ENCODE assay signal across 7 mouse cellular contexts in genomic region chr16:13448051-13448705, GRCm38 (mm10).
A peak's percentile ranks its signal among the peaks of the same experiment; 100 is the strongest.
DNase-seq lines count a peak whose midpoint lies in the region; ATAC-seq and TF ChIP-seq lines count a peak whose summit lies in the region.

No protein-coding gene starts in this region.

- H3K27me3 ChIP-seq in forebrain, embryonic 10.5 days (ENCODE audit: poor library complexity, severe bottlenecking), result peaks cover 97% of the 10 kb centered on the region
- H3K27me3 ChIP-seq in heart, postnatal 0 days (ENCODE audit: control insufficient read depth, insufficient read depth, low read length), result no peaks in the 10 kb centered on the region
- H3K27me3 ChIP-seq in limb, embryonic 10.5 days (ENCODE audit: low read depth, poor library complexity, severe bottlenecking), result peaks cover 77% of the 10 kb centered on the region
- peaks cover 44% of the 10 kb centered on the region for H3K27me3 ChIP-seq in midbrain, embryonic 13.5 days
- no peaks in the 10 kb centered on the region for H3K27me3 ChIP-seq in testis, adult 2 months (ENCODE audit: control insufficient read depth, insufficient read depth, low read length)

- peak; percentile 45 for ATAC-seq in heart, postnatal 0 days (ENCODE audit: insufficient read depth, low read depth)
- ATAC-seq in midbrain, embryonic 13.5 days, result peak; percentile 68

- under 1% methylated on average over 52 of the region's 52 CpGs for WGBS in forebrain, embryonic 10.5 days
- under 1% methylated on average over 46 of the region's 52 CpGs for WGBS in heart, postnatal 0 days
- under 1% methylated on average over 51 of the region's 52 CpGs for WGBS in limb, embryonic 10.5 days
- under 1% methylated on average over 52 of the region's 52 CpGs for WGBS in midbrain, embryonic 13.5 days

- TF ChIP-seq EP300 in heart, postnatal 0 days (IDR thresholded peaks at IDR 0.05; ENCODE audit: low read depth), result no peak

- no peaks in the 10 kb centered on the region for H3K9me3 ChIP-seq in ES-E14 (ENCODE audit: control insufficient read depth, insufficient read depth, low read depth, low read length)
- H3K9me3 ChIP-seq in forebrain, embryonic 10.5 days, result no peaks in the 10 kb centered on the region
- no peaks in the 10 kb centered on the region for H3K9me3 ChIP-seq in heart, postnatal 0 days (replicated peaks; ENCODE audit: control insufficient read depth, low read length)
- H3K9me3 ChIP-seq in limb, embryonic 10.5 days (replicated peaks), result no peaks in the 10 kb centered on the region
- no peaks in the 10 kb centered on the region for H3K9me3 ChIP-seq in midbrain, embryonic 13.5 days

- TF ChIP-seq POLR2A in testis, adult 2 months (IDR thresholded peaks at IDR 0.05; ENCODE audit: control insufficient read depth, low read depth, low read length), result no peak

- H3K4me1 ChIP-seq in ES-E14 (ENCODE audit: control insufficient read depth in 2 of 2, insufficient read depth in 2 of 2, low read length in 2 of 2, poor library complexity in 1 of 2), result peaks cover 0 to 9% of the 10 kb centered on the region in 2 experiments; a peak in 2 of 4 replicates
- H3K4me1 ChIP-seq in forebrain, embryonic 10.5 days, result peaks cover 56% of the 10 kb centered on the region
- H3K4me1 ChIP-seq in heart, postnatal 0 days (ENCODE audit: control insufficient read depth, insufficient read depth), result peaks cover 6% of the 10 kb centered on the region; the same call in 1 of the 2 replicates
- peaks cover 22% of the 10 kb centered on the region for H3K4me1 ChIP-seq in limb, embryonic 10.5 days
- peaks cover 53% of the 10 kb centered on the region for H3K4me1 ChIP-seq in midbrain, embryonic 13.5 days (replicated peaks)
- H3K4me1 ChIP-seq in testis, adult 2 months (ENCODE audit: control insufficient read depth, insufficient read depth, low read length), result peaks cover 9% of the 10 kb centered on the region

- peak overlapping the region; percentile 69 for H3K9ac ChIP-seq in ES-E14 (ENCODE audit: insufficient read depth, low read depth, low read length, poor library complexity, severe bottlenecking)
- H3K9ac ChIP-seq in heart, postnatal 0 days (replicated peaks; ENCODE audit: low read depth, low read length), result peak overlapping the region; percentile 70
- peak overlapping the region; percentile 85 for H3K9ac ChIP-seq in midbrain, embryonic 13.5 days (replicated peaks)

- peak overlapping the region; percentile 69 to 74 for H3K4me3 ChIP-seq in ES-E14 (ENCODE audit: insufficient read depth in 1 of 2, low read depth in 1 of 2, low read length in 2 of 2, poor library complexity in 1 of 2, severe bottlenecking in 1 of 2)
- H3K4me3 ChIP-seq in forebrain, embryonic 10.5 days, result peak overlapping the region; percentile 76
- peak overlapping the region; percentile 80 for H3K4me3 ChIP-seq in heart, postnatal 0 days (ENCODE audit: low read depth, low read length)
- peak overlapping the region; percentile 80 for H3K4me3 ChIP-seq in limb, embryonic 10.5 days
- H3K4me3 ChIP-seq in midbrain, embryonic 13.5 days (replicated peaks), result peak overlapping the region; percentile 76
- H3K4me3 ChIP-seq in testis, adult 2 months (ENCODE audit: control insufficient read depth, low read depth, low read length), result peak overlapping the region; percentile 84

- no peak overlapping the region for H3K27ac ChIP-seq in ES-E14 (ENCODE audit: insufficient read depth, low read depth, low read length, poor library complexity, severe bottlenecking)
- H3K27ac ChIP-seq in forebrain, embryonic 10.5 days, result peak overlapping the region; percentile 79
- peak overlapping the region; percentile 52 for H3K27ac ChIP-seq in heart, postnatal 0 days (ENCODE audit: low read depth)
- H3K27ac ChIP-seq in limb, embryonic 10.5 days, result peak overlapping the region; percentile 87
- H3K27ac ChIP-seq in midbrain, embryonic 13.5 days, result no peak overlapping the region
- no peak overlapping the region; the same call in 1 of the 2 replicates for H3K27ac ChIP-seq in testis, adult 2 months (ENCODE audit: control insufficient read depth, insufficient read depth, low read depth, low read length)

- no peak for TF ChIP-seq CTCF in heart, postnatal 0 days (IDR thresholded peaks at IDR 0.05; ENCODE audit: low read depth)
- no peak for TF ChIP-seq CTCF in testis, adult 2 months (IDR thresholded peaks at IDR 0.05; ENCODE audit: control insufficient read depth, insufficient read depth, insufficient replicate concordance, low read depth, low read length)

- in situ Hi-C loops in ES-E14 (cut with MboI; ENCODE audit: low sequenced_read_pairs in 2 of 2, unreplicated experiment in 2 of 2), result no loop called here

- no peak for DNase-seq in ES-E14 (ENCODE audit: low read depth, low spot score)
- peak; percentile 82 for DNase-seq in adrenal gland, adult 2 months
- DNase-seq in forebrain, embryonic 10.5 days (ENCODE audit: extremely low spot score, low spot score), result peak; percentile 50
- peak; percentile 35 for DNase-seq in heart, postnatal 0 days (ENCODE audit: low spot score)
- DNase-seq in limb, embryonic 10.5 days (ENCODE audit: low spot score), result peak; percentile 70

- H3K4me2 ChIP-seq in heart, postnatal 0 days (ENCODE audit: low read depth, low read length), result peak overlapping the region; percentile 98
- peak overlapping the region; percentile 99 for H3K4me2 ChIP-seq in midbrain, embryonic 13.5 days (replicated peaks)

- H3K36me3 ChIP-seq in ES-E14 (ENCODE audit: control insufficient read depth, insufficient read depth, low read length, poor library complexity, severe bottlenecking), result no peaks in the 10 kb centered on the region
- H3K36me3 ChIP-seq in forebrain, embryonic 10.5 days (replicated peaks), result no peaks in the 10 kb centered on the region
- H3K36me3 ChIP-seq in heart, postnatal 0 days (replicated peaks; ENCODE audit: control insufficient read depth, insufficient read depth, low read length), result no peaks in the 10 kb centered on the region
- H3K36me3 ChIP-seq in limb, embryonic 10.5 days, result no peaks in the 10 kb centered on the region
- H3K36me3 ChIP-seq in midbrain, embryonic 13.5 days, result no peaks in the 10 kb centered on the region
- no peaks in the 10 kb centered on the region for H3K36me3 ChIP-seq in testis, adult 2 months (ENCODE audit: control insufficient read depth, insufficient read depth, low read length)

TF ChIP-seq in ES-E14, 5 proteins besides CTCF, POLR2A, EP300 and RAD21:
- TF ChIP-seq ZNF384 (IDR thresholded peaks at IDR 0.05; ENCODE audit: low read depth, low read length) (no peak), MAFK (IDR thresholded peaks at IDR 0.05; ENCODE audit: insufficient read depth, low read depth, low read length) (no peak), ZC3H11A (IDR thresholded peaks at IDR 0.05; ENCODE audit: borderline replicate concordance, low read depth, low read length) (no peak), CHD2 (IDR thresholded peaks at IDR 0.05; ENCODE audit: low read depth, low read length) (no peak), HCFC1 (IDR thresholded peaks at IDR 0.05; ENCODE audit: borderline replicate concordance, insufficient read depth, low read length) (no peak)

Comparison
In these comparisons a context has a peak if more than half of its experiments do, and no peak if none do; other contexts are left out.
1. H3K27ac ChIP-seq: peak in forebrain, embryonic 10.5 days (single experiment), heart, postnatal 0 days (single experiment) and limb, embryonic 10.5 days (single experiment); none in ES-E14 (single experiment), midbrain, embryonic 13.5 days (single experiment) and testis, adult 2 months (single experiment).
2. Peak in every context shown above with its lines, with median percentiles within 50 percentile points of each other: H3K4me3 ChIP-seq and H3K9ac ChIP-seq.